Mouse (Mus musculus) adrenal gland, postnatal 36 days (tissue): ENCODE data around the gene Pllp. TPM values are rescaled to one million over a fixed set of nuclear protein-coding genes. Genes with fewer than 3 reads are reported as not detected.

Source experiments
- DNase-seq, 2 experiments: peaks; one replicate each; pipeline ENCODE4 v3.0.0; 2021; ENCODE audit warnings: mixed read lengths in 1 of 2
- total RNA-seq, 2 experiments: library from RNA; stranded (reverse); gene quantifications; 2 replicates each; pipeline ENCODE4 v1.2.3; 2021

The Pllp gene
- total RNA-seq, 2 experiments from 2014 or later, result 0.82 to 0.99 TPM

- DNase-seq, result peak; percentile 79 to 89
These were observed 7.1 kb upstream of the Pllp start for GRCm38 (mm10) chr8:94702844-94703813.

GRCm38 (mm10) chr8:94702156-94702555, 6.1 kb upstream of the Pllp start:
- DNase-seq, result no peak

GRCm38 (mm10) chr8:94700421-94700935, 4.4 kb upstream of the Pllp start:
- no peak for DNase-seq

GRCm38 (mm10) chr8:94699366-94699765, 3.3 kb upstream of the Pllp start:
- no peak for DNase-seq

- DNase-seq, result no peak
These were observed 1.9 kb upstream of the Pllp start for GRCm38 (mm10) chr8:94697956-94698355.

GRCm38 (mm10) chr8:94696566-94696965, 488 bp upstream of the Pllp start:
- DNase-seq, result no peak

GRCm38 (mm10) chr8:94695341-94695993, 611 bp downstream of the Pllp start:
- peak in 1 of 2 experiments; percentile 23 for DNase-seq

- DNase-seq, result no peak
These were observed 1.4 kb downstream of the Pllp start for GRCm38 (mm10) chr8:94694701-94695100.

- DNase-seq, result peak in 1 of 2 experiments; percentile 52
These were observed 10.1 kb downstream of the Pllp start for GRCm38 (mm10) chr8:94685953-94686352.

GRCm38 (mm10) chr8:94684287-94684686, 11.8 kb downstream of the Pllp start:
- DNase-seq, result no peak

GRCm38 (mm10) chr8:94682732-94683524, 13.2 kb downstream of the Pllp start:
- DNase-seq, result no peak

- no peak for DNase-seq
These were observed 15.7 kb downstream of the Pllp start for GRCm38 (mm10) chr8:94680414-94680813.

GRCm38 (mm10) chr8:94678582-94678981, 17.5 kb downstream of the Pllp start:
- DNase-seq, result no peak

GRCm38 (mm10) chr8:94675923-94676322, 20.2 kb downstream of the Pllp start:
- DNase-seq, result no peak

GRCm38 (mm10) chr8:94674384-94674783, 21.7 kb downstream of the Pllp start:
- peak; percentile 18 to 23 for DNase-seq

GRCm38 (mm10) chr8:94666456-94667308, 29.4 kb downstream of the Pllp start, which contains the start of gene Arl2bp:
Gene Arl2bp (plus strand): TSS chr8:94666600.
- peak; percentile 97 to 99 for DNase-seq

- DNase-seq, result no peak
These were observed 31.4 kb downstream of the Pllp start for GRCm38 (mm10) chr8:94664722-94665121.

- no peak for DNase-seq
These were observed 35.7 kb downstream of the Pllp start for GRCm38 (mm10) chr8:94660418-94660817.

- no peak for DNase-seq
These were observed 38.0 kb downstream of the Pllp start for GRCm38 (mm10) chr8:94658031-94658430.

- DNase-seq, result no peak
These were observed 41.1 kb downstream of the Pllp start for GRCm38 (mm10) chr8:94654994-94655393.

- DNase-seq, result no peak
These were observed 43.1 kb downstream of the Pllp start for GRCm38 (mm10) chr8:94652951-94653350.
